Comparison of ENCODE assay signal across 1 mouse cellular context in the genomic region with DNA sequence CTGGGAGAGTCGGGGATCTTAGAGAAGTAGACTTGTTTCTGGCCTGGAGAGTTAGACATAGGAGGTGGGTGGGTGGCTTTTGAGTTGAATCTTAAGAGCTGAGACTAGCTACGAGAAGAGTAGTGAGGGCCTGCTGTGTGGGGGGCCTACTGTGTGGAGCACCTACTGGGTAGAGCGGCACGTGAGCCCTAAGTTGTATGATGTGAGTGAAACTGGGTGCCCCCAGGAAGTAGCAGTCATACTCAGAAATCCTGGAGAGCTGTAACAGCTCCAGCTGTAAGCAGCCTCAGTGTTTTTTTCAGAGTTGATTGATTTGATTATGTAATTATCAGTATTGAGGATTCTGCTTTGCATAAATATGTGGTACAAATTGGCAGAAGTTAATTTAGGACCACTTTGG.
TF ChIP-seq lines count a peak whose summit lies in the region.

No protein-coding gene starts in this region.

TF ChIP-seq in CH12.LX, 34 proteins besides CTCF, POLR2A, EP300 and RAD21 (continued from another document):
- TF ChIP-seq CHD2 (IDR thresholded peaks at IDR 0.05; ENCODE audit: low read length) (no peak), MAFK (IDR thresholded peaks at IDR 0.05; ENCODE audit: insufficient replicate concordance, low read length) (no peak), BHLHE40 (IDR thresholded peaks at IDR 0.05; ENCODE audit: low read depth, low read length) (peak; percentile 77), RCOR1 (conservative IDR thresholded peaks at IDR 0.05; ENCODE audit: low read depth, low read length) (no peak), SMC3 (IDR thresholded peaks at IDR 0.05; ENCODE audit: low read depth, low read length) (no peak), KAT2A (IDR thresholded peaks at IDR 0.05; ENCODE audit: insufficient replicate concordance, low read length) (no peak), MYC (IDR thresholded peaks at IDR 0.05; ENCODE audit: low read depth, low read length) (no peak), ZMIZ1 (IDR thresholded peaks at IDR 0.05; ENCODE audit: low read depth, low read length) (no peak), PAX5 (IDR thresholded peaks at IDR 0.05; ENCODE audit: low read length) (no peak), GABPA (IDR thresholded peaks at IDR 0.05; ENCODE audit: insufficient replicate concordance, low read depth, low read length) (no peak), ETS1 (conservative IDR thresholded peaks at IDR 0.05; ENCODE audit: low read depth, low read length) (0 out of 2 replicates have a peak, but pooled peaks have one; percentile 15), MAX (IDR thresholded peaks at IDR 0.05; ENCODE audit: low read length) (no peak), E2F4 (IDR thresholded peaks at IDR 0.05; ENCODE audit: insufficient replicate concordance, low read depth, low read length) (no peak)
TF ChIP-seq in CH12.LX: peak in this region for 3.
